Mouse (Mus musculus) embryonic fibroblast, embryonic 13.5 days (primary cell): ENCODE data around the gene Kras. TPM values are rescaled to one million over a fixed set of nuclear protein-coding genes. Genes with fewer than 3 reads are reported as not detected.
A peak's percentile ranks its signal among the peaks of the same experiment; 100 is the strongest.

Experiments used
- H3K27ac ChIP-seq: 2 replicates; pipeline ENCODE4 v1.5.1; 2012; ENCODE audit warnings: low read length, control low read depth, inconsistent platforms; ENCODE audit not compliant: insufficient read depth
- H3K4me1 ChIP-seq: 2 replicates; pipeline ENCODE4 v1.6.1; 2011; ENCODE audit warnings: low read length; ENCODE audit not compliant: control insufficient read depth, insufficient read depth
- H3K4me3 ChIP-seq: 2 replicates; pipeline ENCODE4 v1.5.1; 2011; ENCODE audit warnings: mild to moderate bottlenecking, control low read depth, low read length; ENCODE audit not compliant: insufficient read depth
- CTCF ChIP-seq: IDR thresholded peaks from 2 replicates; pipeline ENCODE4 v1.5.1; 2011; ENCODE audit warnings: mild to moderate bottlenecking, control low read depth, low read length, moderate library complexity, borderline replicate concordance; ENCODE audit not compliant: insufficient read depth
- POLR2A ChIP-seq: IDR thresholded peaks from 2 replicates; pipeline ENCODE4 v1.6.1; 2011; ENCODE audit warnings: low read depth, mild to moderate bottlenecking, control low read depth, low read length, moderate library complexity
- polyA plus RNA-seq: library from polyadenylated mRNA; stranded (reverse); fragments of >200 nt; gene quantifications from 2 replicates; pipeline ENCODE4 v1.2.4, GENCODE M21; 2011; ENCODE audit warnings: low read depth; ENCODE audit not compliant: missing spikeins, insufficient read length

The Kras gene
- polyA plus RNA-seq, 1 experiment, result 97.1 TPM

- no peak overlapping the region for H3K27ac ChIP-seq
- no peaks in the 10 kb centered on the region for H3K4me1 ChIP-seq
- no peak overlapping the region for H3K4me3 ChIP-seq
- no peak for TF ChIP-seq POLR2A
- TF ChIP-seq CTCF, result no peak
These were observed 25.8 kb downstream of the Kras start for GRCm38 (mm10) chr6:145224246-145224645.

GRCm38 (mm10) chr6:145215826-145216225 lies 34.2 kb downstream of the Kras start:
- Histone ChIP-seq H3K27ac (no peak overlapping the region), H3K4me1 (peaks cover 2% of the 10 kb centered on the region; the same call in 1 of the 2 replicates), H3K4me3 (no peak overlapping the region)
- TF ChIP-seq POLR2A (no peak), CTCF (no peak)

DNA sequence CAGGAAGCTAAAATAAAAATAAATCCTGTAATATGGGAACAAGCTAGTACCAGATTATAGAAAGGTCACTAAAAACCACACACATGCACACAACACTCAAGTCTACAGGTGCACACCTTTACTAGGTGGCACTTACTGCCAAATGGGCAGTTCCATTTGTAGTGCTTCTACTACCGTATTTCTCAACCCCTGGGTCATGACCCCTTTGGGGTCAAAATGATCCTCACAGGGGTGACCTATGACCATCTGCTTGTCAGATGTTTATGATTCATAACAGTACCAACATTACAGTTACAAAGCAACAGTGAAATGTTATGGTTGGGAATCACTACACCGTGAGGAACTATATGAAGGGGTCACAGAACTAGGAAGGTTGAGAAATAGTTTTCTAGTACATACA lies 36.1 kb downstream of the Kras start:
- TF ChIP-seq POLR2A, result no peak
- TF ChIP-seq CTCF, result no peak
- Histone ChIP-seq H3K27ac (no peak overlapping the region), H3K4me3 (no peak overlapping the region), H3K4me1 (peaks cover 2% of the 10 kb centered on the region; the same call in 1 of the 2 replicates)

DNA sequence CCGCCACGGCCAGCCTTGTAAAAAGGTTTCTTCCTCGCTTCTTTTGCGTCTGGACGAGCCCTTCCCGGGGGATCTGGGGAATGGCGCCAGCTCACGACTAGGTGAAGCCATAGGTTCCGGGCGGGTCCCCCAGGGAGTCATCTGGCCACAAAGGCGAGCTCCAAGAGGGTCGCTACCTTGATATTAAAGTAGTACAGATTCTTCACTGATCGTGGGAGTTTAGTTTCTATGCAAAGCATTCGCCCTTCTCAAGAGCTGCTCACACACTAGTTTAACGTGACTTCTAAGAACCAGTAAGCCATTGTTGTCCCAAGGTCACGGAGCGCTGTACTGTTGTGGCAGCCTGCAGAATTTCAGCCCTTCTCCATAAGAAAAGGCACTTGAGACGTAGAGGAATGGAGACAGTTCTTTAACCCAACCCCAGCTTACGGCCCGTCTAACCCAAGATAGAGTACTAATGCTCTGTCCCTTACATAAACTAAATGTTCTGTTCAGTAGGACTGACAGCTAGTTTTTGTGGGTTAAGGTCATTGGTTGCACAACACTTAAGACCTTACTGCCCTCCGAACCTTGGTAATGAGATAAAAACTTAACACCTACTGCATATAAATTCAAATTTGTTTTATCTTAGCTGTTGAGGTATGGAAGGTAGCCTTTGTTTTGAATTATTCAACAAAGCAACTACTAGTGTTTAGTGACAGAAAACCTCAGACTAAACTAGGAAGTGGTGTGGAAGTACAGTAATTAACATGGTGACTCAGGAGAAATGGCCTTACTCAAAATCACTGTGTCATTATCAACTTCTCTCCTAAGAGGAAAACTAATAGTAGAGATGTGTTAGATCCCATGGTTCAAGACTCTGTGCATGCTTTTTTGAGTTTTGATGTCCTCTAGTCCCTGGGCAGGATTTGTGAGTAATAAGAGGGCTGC lies 38.4 kb downstream of the Kras start:
- TF ChIP-seq CTCF (no peak), POLR2A (no peak)
- Histone ChIP-seq H3K27ac (peak overlapping the region; percentile 85), H3K4me1 (peaks cover 2% of the 10 kb centered on the region; the same call in 1 of the 2 replicates), H3K4me3 (peak overlapping the region; percentile 76)

DNA sequence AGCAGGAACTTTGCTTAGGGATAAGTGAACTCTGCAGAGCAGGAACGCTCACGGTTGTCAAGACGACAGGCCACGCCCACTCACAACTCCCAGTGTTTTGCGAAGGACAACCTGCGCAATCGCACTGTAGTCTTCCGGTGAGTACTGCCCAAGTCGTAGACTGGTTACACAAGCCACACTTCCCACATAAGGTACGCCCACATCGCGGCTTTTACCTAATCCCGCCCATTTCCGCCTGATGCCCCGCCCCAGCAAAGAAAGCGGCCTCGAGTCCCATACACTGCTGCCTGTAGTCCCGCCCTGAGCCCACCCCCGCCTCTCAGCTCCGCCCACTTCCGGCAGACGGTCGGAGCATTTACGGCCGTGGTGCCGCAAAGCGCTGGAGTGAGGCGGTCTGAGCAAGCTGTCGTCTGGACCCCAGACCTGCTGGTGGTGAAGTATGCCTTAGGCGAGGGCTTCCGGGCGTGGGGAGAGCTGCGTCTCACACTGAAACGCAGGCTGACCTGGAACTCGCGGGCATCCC lies 39.2 kb downstream of the Kras start, which contains the start of the genes Casc1 and Etfrf1:
TSS of gene Casc1 (minus strand) at position 190 of the 523 bp plus-strand sequence.
TSS of gene Etfrf1 (plus strand) at position 319 of the 523 bp plus-strand sequence.
- H3K4me3 ChIP-seq, result peak within 1 kb of the TSS; percentile 76
- TF ChIP-seq POLR2A (peak; percentile 99), CTCF (no peak)
- H3K4me1 ChIP-seq, result peaks cover 2% of the 10 kb centered on the region; the same call in 1 of the 2 replicates
- H3K27ac ChIP-seq, result peak within 1 kb of the TSS; percentile 85

GRCm38 (mm10) chr6:145210056-145210680 lies 39.9 kb downstream of the Kras start:
- H3K4me3 ChIP-seq, result peak overlapping the region; percentile 48
- TF ChIP-seq CTCF (no peak), POLR2A (no peak)
- peaks cover 2% of the 10 kb centered on the region; the same call in 1 of the 2 replicates for H3K4me1 ChIP-seq
- no peak overlapping the region for H3K27ac ChIP-seq

GRCm38 (mm10) chr6:145205142-145205541 lies 44.9 kb downstream of the Kras start:
- H3K27ac ChIP-seq, result no peak overlapping the region
- no peak overlapping the region for H3K4me3 ChIP-seq
- H3K4me1 ChIP-seq, result peaks cover 3% of the 10 kb centered on the region; the same call in 1 of the 2 replicates
- TF ChIP-seq POLR2A, result no peak
- no peak for TF ChIP-seq CTCF

GRCm38 (mm10) chr6:145204440-145204839 lies 45.6 kb downstream of the Kras start:
- no peak overlapping the region for H3K27ac ChIP-seq
- TF ChIP-seq POLR2A (no peak), CTCF (no peak)

DNA sequence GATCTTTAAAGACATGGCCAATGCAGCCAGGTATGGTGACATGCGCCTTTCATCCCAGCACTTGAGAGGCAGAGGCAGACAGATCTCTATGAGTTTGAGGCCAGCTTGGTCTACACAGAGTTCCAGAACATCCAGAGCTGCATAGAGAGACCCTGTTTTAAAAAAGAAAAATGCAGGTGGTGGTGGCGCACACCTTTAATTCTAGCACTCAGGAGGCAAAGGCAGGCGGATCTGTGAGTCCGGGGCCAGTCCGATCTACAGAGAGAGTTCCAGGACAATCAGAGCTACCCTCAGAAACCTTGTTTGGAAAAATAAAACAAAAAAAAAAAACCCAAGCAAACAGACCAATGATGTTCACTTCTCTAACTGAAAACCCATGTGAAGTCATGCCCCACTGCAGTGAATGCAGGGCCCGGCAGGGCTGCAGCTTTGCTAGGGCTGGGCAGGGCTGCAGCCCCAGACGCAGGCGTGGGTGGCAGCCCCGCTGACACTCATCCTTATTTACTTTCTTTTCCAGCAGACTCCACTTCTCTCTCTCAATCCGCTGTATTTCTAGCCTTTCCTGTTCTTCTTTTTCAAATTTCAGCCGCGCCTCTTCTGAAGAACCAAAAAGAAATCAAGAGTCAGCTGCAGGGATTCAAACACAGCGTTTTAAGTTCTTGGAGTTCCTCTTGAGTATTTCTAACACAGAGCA lies 47.5 kb downstream of the Kras start:
- Histone ChIP-seq H3K4me3 (no peak overlapping the region), H3K4me1 (peaks cover 3% of the 10 kb centered on the region; the same call in 1 of the 2 replicates), H3K27ac (peak overlapping the region; percentile 61; the same call in 1 of the 2 replicates)
- TF ChIP-seq POLR2A (no peak), CTCF (no peak)

More at GRCm38 (mm10) chr6:145204440-145204839, 45.6 kb downstream of the Kras start:
- Histone ChIP-seq H3K4me1 (peaks cover 3% of the 10 kb centered on the region; the same call in 1 of the 2 replicates), H3K4me3 (no peak overlapping the region)
